Mouse (Mus musculus): ENCODE measurements around the gene Tppp3. TPM values are rescaled to one million over a fixed set of nuclear protein-coding genes. Genes with fewer than 3 reads are reported as not detected.

Gene Tppp3
- total RNA-seq, 1 experiment from 2014 or later = 258 TPM

DNA sequence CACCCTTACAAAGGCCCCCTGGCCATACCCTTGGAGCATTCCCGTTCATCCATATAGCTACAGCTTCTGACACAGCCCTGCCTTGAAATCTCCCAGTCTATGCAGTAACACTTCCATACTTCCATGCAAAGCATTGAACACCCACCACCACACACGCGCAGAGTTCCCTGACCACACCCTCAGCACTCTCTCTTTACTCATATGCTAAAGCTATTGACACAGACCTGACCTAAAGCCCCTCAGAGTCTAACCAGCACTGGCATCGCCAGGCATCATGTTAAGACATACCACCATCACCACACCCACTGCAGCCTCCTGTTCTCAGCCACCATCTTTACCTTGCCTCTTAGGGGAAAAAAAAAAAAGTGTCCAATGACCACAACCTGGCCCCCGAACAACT, 1.1 kb downstream of the Tppp3 start:
- no peak for ATAC-seq (replicated peaks; ENCODE audit: insufficient number of reproducible peaks, low FRiP score, low TSS enrichment, poor library complexity, severe bottlenecking)

DNA sequence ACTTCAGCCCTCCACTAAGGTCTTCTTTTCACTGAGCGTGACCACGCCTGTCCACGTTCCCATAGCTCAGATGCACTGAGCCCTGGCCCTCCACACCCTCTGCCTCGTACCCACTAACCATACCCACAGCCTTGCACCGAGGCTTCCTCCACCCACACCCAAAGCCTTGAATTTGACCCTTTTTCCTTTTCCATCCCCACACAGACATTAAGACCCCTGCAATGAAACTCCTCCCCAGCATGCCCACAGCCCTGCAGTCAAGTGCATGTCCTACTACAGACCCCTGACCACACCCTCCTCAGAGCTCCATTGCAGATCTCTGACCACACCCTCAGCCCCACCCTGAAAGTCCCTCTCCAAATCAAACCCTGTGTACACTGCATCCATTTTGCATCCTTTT, 1.5 kb downstream of the Tppp3 start:
- no peak for ATAC-seq (replicated peaks; ENCODE audit: insufficient number of reproducible peaks, low FRiP score, low TSS enrichment, poor library complexity, severe bottlenecking)

DNA sequence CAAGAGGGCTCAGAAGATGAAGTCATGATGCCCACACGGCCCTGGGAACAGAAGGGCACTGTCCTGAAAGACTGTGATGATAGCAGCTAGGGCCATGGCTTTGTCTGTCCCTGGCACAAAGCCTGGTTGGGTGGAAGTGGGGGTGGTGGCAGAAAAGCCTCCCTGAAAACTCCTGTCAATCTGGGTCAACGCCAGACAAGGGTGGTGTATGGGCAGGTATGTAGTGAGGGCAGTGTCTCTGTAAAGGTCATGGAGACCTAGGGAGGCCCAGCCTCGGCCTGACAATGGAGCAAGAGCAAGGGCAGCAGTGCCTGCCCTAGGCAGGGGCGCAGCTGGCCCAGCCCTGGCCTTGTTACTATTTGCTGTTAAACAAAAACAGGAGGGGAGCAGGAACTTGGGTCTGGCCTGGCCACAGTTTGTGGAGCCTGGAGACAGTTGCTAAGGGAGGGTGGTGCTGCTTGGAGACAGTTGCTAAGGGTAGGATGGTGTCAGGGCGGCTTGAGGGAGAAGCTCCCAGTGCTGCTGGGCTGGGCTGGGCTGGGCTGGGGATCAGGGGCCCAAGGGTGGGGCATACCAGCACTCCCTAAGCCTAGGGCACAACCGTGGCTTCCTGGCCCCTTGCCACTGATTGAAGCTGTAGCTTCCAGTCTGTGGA, 2.2 kb downstream of the Tppp3 start:
- peak; percentile 61 for ATAC-seq (replicated peaks; ENCODE audit: insufficient number of reproducible peaks, low FRiP score, low TSS enrichment, poor library complexity, severe bottlenecking)

DNA sequence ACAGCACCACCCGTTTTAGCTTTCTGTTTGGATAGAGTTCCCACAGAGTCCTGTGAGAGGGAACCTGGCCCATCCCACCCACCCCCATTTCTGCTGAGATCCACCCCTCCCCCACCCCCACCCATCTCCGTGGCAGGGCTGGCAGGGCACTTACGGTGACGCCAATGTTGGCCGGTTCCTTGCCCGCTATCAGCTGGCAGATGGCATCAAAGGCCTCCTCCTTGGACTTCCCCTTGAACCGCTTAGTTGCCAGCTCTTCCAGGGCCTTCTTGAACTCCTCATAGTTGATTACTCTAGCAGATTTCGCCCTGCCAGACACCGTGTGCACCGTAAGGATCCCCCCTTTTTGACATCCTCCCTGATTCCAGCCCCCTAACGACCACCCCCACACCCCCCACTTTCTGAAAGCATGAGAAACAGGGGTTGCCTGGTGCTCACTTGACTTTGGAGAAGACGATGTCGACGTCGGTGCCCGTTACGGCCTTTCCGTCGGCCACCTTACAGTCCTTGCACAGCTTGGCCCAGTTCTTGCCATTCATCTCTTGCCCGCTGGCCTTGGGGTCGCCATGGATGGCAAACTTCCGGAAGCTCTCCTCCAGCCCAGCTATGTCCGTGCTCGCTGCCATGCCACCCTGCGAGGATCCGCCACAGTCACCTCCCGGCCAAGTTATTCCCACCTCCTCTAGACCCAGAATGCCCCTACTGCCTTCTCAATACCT, 3.2 kb downstream of the Tppp3 start:
- ATAC-seq (replicated peaks; ENCODE audit: insufficient number of reproducible peaks, low FRiP score, low TSS enrichment, poor library complexity, severe bottlenecking) = no peak

DNA sequence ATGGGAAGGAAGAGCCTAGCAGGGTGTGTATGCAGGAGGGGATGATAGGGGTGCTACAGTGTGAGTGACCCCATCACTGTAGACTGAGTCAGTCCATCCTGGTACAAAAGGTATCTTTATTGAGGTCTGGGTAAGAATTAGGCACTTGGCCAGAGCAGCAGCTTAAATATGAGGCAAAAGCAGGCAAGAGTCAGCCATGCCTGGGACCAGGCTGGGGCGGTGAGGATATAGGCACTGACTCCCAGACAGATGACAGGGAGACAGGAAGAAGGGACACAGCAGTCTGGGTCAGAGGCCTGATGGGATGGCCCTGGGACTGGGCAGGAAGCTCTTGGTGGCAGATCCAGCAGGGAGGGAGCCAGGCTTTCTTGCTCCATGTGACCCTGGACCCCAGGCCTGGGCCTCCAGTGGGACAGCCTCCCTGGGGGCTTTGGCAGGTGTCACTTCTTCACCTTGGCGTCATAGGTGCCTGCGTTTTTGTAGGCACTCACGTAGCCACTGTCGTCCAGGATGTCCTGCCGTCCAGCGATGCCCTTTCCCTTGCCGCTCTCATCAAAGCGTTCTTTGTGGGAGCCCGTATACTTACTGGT, 3.8 kb downstream of the Tppp3 start:
- no peak for ATAC-seq (replicated peaks; ENCODE audit: insufficient number of reproducible peaks, low FRiP score, low TSS enrichment, poor library complexity, severe bottlenecking)

DNA sequence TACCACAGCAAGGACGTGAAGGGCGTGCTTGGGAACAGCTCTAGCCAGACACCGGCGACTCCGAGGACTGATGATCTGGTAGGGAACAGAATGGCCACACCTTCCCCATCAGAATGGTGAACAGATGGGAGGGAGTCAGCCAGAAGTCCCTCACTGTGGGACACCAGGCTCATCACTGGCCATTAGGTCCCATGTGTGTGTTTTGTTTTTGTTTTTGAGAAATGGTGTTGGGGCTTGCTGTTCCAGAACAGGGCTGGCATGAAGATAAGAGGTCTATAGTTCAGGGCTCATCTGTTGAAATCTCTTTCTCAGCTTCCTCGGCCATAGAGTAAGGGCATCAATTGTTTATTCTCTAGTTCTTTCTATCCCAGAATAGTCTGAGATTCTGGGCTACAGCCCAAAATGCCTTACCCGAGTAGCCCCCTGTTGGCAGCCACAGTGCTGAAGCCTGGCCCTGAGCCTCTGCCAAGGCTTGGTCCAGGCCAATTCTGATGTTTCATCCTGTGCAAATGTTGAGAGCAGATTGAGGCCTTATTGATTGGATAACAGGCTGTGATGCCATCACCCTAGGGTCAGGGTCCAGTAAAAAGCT, 4.5 kb downstream of the Tppp3 start:
- ATAC-seq (replicated peaks; ENCODE audit: insufficient number of reproducible peaks, low FRiP score, low TSS enrichment, poor library complexity, severe bottlenecking) = no peak

DNA sequence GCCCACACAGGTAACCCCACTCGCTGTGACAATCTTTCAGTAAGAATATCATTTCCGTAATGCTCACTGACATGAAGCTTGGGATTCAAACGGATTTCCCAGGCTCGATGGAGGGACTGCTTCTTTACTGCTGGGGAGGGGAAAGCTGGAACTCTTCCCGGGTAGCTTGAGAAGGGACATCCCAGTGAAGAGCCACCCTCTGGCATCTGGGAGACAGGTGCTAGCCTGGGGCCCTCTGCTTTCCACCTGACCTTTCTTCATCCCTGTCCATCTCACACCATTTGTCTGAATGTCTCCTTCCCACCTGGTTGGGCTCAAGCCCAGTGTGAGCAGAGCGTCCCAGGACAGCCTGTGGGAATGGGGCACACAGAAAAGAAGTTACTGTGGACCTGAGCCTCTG, 5.1 kb downstream of the Tppp3 start:
- no peak for ATAC-seq (replicated peaks; ENCODE audit: insufficient number of reproducible peaks, low FRiP score, low TSS enrichment, poor library complexity, severe bottlenecking)

DNA sequence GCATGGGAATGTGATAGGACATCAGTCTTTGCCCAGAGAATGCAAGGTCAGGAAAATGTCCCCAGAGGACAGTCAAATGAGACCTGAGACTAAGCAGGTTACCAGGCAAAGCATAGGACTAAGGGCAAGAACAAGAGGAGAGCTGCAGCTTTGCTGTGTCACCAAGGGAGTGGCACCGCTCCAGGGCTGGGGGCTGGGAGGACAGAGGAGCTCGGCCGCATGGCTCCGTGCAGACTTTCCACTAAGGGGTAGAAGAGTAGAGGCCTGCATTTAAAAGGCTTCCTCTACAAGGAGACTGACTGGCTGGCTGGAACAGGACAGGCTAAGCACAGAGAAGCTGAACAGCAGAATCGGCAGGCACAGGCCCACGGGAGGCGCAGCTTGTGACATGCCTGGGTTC, 6.7 kb downstream of the Tppp3 start:
- ATAC-seq (replicated peaks; ENCODE audit: insufficient number of reproducible peaks, low FRiP score, low TSS enrichment, poor library complexity, severe bottlenecking) = no peak

DNA sequence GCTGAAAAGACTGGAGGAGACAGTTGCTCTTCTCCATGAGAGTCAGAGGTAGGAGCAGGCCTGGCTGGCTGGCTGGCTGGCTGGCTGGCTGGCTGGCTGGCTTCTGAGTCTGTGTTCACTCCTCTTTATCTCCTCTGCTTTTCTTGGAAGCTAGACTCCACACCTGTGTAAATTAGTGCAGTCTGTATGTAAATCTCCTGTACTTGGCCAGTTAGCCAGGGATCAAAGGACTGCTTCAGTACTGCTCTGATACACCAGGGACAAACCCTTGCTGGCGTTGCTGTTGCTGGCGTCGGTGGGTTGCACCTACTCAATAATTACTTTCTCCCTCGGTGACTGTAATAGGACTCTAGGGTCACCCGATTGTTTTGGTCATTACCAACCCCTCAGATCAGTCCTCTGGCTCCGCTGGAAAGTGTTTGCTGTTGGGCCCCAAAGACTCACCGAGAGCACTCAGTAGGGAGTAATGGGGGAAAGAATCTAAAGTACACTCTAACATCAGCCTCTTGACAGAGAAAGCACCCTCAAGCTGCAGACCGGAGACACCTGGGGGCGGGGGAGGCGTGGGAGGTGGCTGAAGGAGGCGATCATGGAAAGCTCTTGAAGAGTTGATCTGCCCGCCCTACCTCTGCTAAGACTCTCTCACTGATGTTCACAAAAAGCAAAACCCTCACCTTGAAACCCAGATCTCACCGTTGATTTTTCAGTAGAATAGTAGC, 10.1 kb downstream of the Tppp3 start:
- ATAC-seq (replicated peaks; ENCODE audit: insufficient number of reproducible peaks, low FRiP score, low TSS enrichment, poor library complexity, severe bottlenecking) = no peak

DNA sequence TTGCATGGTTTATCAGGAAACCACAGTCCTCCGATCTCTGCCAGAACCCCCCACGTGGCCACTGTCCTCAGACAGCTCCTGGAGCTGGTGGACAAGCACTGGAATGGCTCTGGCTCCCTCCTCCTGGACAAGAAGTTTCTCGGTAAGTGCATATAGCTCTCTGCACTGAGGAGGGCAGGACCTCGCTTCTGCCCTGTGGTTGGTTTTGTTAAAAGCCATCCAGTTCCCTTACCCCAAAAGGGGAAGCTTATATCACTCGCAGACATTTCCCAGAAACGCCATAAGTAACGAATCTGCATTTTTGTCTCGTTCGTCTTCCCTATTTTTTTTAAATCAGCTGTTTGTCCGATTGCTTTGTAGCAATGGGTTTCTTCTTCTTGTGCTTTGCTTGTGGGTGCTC, 16.1 kb downstream of the Tppp3 start:
- ATAC-seq (replicated peaks; ENCODE audit: insufficient number of reproducible peaks, low FRiP score, low TSS enrichment, poor library complexity, severe bottlenecking) = peak; percentile 95

DNA sequence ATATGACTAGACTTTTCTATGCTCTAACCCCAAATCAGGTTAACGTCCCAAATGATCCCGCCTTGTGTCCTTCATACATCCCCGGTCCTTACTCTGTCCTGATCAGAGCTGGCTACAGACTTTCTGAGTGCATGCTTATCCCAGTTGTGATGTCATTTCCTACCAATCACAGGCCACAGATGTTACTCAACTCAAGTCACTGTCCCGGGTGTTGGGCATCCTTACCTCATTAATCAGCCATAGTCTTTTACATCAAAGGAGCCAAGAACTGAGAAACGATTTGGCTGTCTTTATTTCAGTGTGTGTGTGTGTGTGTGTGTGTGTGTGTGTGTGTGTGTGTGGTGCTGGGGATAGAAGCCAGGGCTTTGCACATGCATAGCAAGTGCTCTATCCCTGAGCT, 17.2 kb downstream of the Tppp3 start:
- ATAC-seq (replicated peaks; ENCODE audit: insufficient number of reproducible peaks, low FRiP score, low TSS enrichment, poor library complexity, severe bottlenecking) = no peak

DNA sequence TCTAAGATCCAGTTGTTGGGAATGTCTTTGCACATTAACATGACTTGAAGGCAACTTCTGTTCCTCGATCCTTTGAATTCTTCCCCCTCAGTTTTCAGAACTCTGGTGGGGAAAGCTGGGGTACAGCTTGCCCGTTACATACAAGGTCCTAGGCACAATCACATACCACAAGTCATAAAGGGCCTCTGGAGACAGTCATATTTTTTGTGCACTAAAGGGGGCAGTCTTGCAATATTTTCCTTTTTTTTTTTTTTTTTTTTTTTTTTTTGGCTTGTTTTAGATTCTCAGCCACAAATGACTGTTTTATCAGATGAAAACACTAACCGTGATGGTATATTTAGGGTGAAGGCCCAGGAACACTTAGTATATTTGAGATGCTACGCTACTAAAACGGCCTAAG, 18.0 kb downstream of the Tppp3 start:
- 0 out of 2 replicates have a peak, but pooled peaks have one; percentile 57 for ATAC-seq (replicated peaks; ENCODE audit: insufficient number of reproducible peaks, low FRiP score, low TSS enrichment, poor library complexity, severe bottlenecking)

DNA sequence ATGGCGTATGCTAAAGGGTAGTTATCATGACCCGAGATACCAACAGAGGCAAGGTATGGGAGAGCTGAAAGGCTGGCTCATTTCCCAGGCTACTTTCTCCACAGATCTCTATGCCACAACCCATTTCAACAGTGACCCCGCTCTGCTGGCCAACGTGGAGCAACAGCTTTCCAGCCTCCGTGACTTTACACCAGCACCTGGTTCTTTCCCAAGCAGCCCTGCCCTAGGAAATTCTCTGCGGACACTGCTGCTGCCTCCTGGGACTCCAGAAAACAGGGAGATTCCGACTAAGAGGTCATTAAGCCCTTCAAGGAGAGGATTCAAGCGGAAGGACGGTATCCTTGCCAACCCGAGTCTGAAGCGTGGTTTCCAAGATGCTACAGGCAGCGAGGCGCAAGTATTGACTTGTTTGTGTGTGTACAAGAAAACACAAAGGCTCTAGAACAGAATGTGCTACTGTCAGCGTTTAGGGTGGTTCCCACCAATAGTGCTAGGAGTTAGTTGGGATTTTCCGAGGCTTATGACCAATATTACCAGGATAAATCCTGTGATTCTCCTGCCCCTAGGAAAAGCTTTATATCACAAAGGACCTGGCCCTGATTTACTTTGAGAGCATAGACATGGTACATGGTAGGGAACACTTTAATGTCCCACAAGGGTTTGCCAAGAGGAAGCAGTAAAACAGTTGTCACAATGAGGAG, 19.3 kb downstream of the Tppp3 start:
- no peak for ATAC-seq (replicated peaks; ENCODE audit: insufficient number of reproducible peaks, low FRiP score, low TSS enrichment, poor library complexity, severe bottlenecking)

DNA sequence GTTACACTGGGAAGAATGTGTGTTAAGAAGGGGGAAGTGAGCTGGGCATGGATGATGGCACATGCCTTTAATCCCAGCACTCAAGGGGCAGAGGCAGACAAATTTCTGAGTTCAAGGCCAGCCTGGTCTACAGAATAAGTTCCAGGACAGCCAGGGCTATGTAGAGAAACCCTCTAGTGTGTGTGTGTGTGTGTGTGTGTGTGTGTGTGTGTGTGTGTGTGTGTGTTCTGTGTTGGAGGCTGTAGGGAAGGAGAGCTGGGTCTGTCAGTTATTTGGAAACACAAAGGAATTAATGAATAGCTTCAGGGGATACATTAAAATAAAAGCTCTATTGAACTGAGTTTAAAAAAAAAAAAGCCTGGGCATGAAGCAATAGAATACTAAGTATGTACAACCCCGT, 20.3 kb downstream of the Tppp3 start:
- no peak for ATAC-seq (replicated peaks; ENCODE audit: insufficient number of reproducible peaks, low FRiP score, low TSS enrichment, poor library complexity, severe bottlenecking)

DNA sequence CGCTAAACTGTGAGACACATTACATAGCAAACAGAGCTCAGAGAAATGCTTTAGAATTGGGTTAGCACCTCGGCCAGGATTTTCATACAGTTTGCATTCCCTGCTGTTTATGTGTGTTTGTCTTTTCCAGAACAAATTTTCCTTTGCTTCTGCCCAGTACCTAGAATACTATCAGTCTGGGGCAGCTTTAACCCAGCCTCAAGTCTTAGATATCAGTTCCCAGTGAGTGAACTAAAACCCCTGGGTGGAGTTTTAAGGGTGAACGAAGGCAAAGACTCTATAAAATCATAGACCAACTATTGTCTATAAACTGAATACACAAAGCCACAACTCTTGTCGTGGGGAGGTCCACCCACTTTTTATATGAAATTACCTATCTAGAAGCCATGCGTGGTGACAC, 22.7 kb downstream of the Tppp3 start:
- no peak for ATAC-seq (replicated peaks; ENCODE audit: insufficient number of reproducible peaks, low FRiP score, low TSS enrichment, poor library complexity, severe bottlenecking)

DNA sequence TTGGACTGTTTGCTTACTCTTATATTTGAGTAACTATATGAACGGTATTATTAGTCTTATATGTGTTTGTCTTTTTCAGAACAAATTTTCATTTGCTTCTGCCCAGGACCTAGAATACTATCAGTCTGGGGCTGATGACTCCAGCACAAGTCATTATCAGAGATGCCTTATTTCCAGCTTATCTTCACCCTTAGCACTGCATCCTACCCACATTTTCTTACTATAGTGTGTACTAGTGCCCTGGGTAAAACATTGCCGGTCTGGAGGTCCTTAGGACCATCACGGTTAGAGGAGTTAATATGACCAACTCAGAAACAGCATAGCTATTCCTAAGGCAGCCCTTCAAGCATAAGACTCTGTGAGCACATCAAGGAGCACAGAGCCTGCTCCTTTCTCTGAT, 23.1 kb downstream of the Tppp3 start:
- ATAC-seq (replicated peaks; ENCODE audit: insufficient number of reproducible peaks, low FRiP score, low TSS enrichment, poor library complexity, severe bottlenecking) = no peak

DNA sequence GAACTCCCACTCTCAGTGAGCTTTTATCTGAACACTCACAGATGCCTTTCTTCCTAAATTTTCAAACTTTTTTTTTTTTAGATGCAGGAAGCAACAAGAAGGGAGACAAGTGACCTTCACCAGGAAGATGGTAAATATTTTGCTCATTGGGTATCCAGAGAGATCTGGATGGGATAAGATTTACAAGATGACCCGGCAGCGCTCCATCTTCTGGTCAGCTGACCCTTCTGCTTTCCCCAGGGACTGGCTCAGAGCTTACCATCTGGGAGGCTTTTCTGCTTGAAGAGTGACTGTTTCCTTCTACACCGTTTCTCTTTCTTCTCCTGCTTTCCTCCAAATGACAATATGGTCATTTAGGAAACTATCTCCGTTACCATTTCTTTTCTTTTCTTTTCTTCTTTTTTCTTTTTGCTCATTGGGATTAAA, 25.2 kb downstream of the Tppp3 start:
- ATAC-seq (replicated peaks; ENCODE audit: insufficient number of reproducible peaks, low FRiP score, low TSS enrichment, poor library complexity, severe bottlenecking) = no peak

DNA sequence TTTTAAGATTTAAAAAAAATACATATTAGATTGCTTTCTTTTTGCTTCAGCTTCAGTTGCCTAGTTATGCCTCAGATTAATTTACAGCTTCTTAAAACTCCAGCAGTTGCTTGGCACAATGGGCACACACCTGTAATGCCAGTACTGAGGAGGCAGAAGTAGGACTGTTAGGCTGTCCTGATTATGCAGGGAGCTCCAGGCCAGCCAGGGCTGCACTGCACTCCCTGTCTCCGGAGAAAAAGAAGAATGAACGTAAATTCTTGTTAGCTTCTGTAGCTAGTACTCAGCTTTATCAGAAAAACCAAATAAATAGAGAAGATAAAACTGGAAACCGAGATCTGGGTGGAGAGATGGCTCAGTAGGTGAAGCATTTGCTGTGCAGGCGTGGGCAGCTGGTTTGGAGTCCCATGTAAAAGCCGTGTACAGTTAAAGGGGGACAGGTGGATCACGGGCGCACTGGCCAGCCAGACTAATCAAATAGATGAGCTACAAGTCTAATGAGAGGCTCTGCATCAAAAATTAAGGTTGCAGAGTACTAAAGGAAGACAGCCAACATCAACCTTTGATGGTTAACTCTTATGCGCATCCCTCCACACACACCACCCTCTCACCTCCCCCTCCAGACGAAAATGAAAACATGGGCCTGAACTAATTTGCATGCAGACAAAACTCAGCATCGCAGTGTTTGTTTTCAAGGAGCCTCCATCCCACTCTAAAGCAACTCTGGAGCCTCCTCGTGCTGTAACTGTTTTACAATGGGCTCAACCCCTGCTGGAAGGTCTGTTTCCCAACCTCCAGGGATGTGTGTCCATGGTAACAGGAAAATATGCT, 25.8 kb downstream of the Tppp3 start:
- no peak for ATAC-seq (replicated peaks; ENCODE audit: insufficient number of reproducible peaks, low FRiP score, low TSS enrichment, poor library complexity, severe bottlenecking)
